Mouse (Mus musculus) adrenal gland, adult 18-20 months (tissue): Measurements from ENCODE around the gene Upf3a. TPM values are rescaled to one million over a fixed set of nuclear protein-coding genes. Genes with fewer than 3 reads are reported as not detected.
"Not testable (repeated sequence)": the region's sequence is repeated elsewhere in the genome, so short reads cannot be mapped to it uniquely, and the experiment has no call there.

Experiments
- DNase-seq, 2 experiments: peaks; one replicate each; pipeline ENCODE4 v3.0.0; 2021 to 2022; ENCODE audit warnings: low spot score in 2 of 2
- total RNA-seq, 2 experiments: library from RNA; stranded (reverse); gene quantifications; 1 replicate in 1 of 2; 2 replicates in 1 of 2; pipeline ENCODE4 v1.2.3; 2021

The Upf3a gene
- total RNA-seq, 2 experiments from 2014 or later: 26.9 to 34.9 TPM

GRCm38 (mm10) chr8:13843286-13843685 lies 57.9 kb downstream of the Upf3a start:
- not testable (repeated sequence) for DNase-seq

Other genes with a start within 250 kb of the Upf3a start
- not detected for gene 1700029H14Rik, start 223.2 kb upstream of the Upf3a start, total RNA-seq
- 10 to 100 TPM; 19.1 to 30.6 TPM for gene Rasa3, start 108.0 kb upstream of the Upf3a start, total RNA-seq
- not detected for gene Cfap97d2, start 79.7 kb upstream of the Upf3a start, total RNA-seq
- gene Cdc16, start 27.9 kb upstream of the Upf3a start, total RNA-seq: 10 to 100 TPM; 49.7 to 55.0 TPM
- not detected for gene AF366264, start 52.8 kb downstream of the Upf3a start, total RNA-seq
- 10 to 100 TPM; 24.5 to 24.8 TPM for gene Champ1, start 84.0 kb downstream of the Upf3a start, total RNA-seq
- gene Coprs, start 104.7 kb downstream of the Upf3a start, total RNA-seq: 10 to 100 TPM; 12.2 to 16.2 TPM